In genomic region chr14:61650291-61650960, GRCm38 (mm10) we compare ENCODE assay signal across 9 mouse cellular contexts. TPM values are rescaled to one million over a fixed set of nuclear protein-coding genes. Genes with fewer than 3 reads are reported as not detected.
A peak's percentile ranks its signal among the peaks of the same experiment; 100 is the strongest.
DNase-seq lines count a peak whose midpoint lies in the region; ATAC-seq and TF ChIP-seq lines count a peak whose summit lies in the region.
"Had no signal": no experiment of that assay in that cellular context is flagged by ENCODE, and none has a peak within 500 bp of the region (broad histone marks: within the 10 kb centered on the region; RNA-seq: fewer than 3 reads in every experiment).

No protein-coding gene starts in this region.

- H3K9me3 ChIP-seq in intestine, embryonic 14.5 days (ENCODE audit: control insufficient read depth, low read length), result no peaks in the 10 kb centered on the region
- no peaks in the 10 kb centered on the region for H3K9me3 ChIP-seq in intestine, embryonic 15.5 days
- no peaks in the 10 kb centered on the region for H3K9me3 ChIP-seq in limb, embryonic 13.5 days
- no peaks in the 10 kb centered on the region for H3K9me3 ChIP-seq in neural tube, embryonic 15.5 days (replicated peaks)
- H3K9me3 ChIP-seq: embryonic facial prominence, embryonic 13.5 days had no signal

- peak; percentile 9 for TF ChIP-seq CTCF in C2C12 (IDR thresholded peaks at IDR 0.05; ENCODE audit: control insufficient read depth, insufficient read depth, insufficient read length)

- peaks cover 48% of the 10 kb centered on the region for H3K79me2 ChIP-seq in C2C12 (ENCODE audit: control insufficient read depth, insufficient read depth)

- no peak overlapping the region for H3ac ChIP-seq in C2C12 (ENCODE audit: control insufficient read depth, insufficient read length, low read depth)

- no peak overlapping the region for H3K4me2 ChIP-seq in intestine, embryonic 14.5 days (ENCODE audit: low read length)
- H3K4me2 ChIP-seq in intestine, embryonic 15.5 days (replicated peaks), result no peak overlapping the region
- H3K4me2 ChIP-seq in limb, embryonic 13.5 days (replicated peaks), result peak overlapping the region; percentile 79; the same call in 1 of the 2 replicates
- H3K4me2 ChIP-seq in neural tube, embryonic 15.5 days, result 0 out of 2 replicates have a peak overlapping the region, but pooled peaks have one; percentile 13

- H3K36me3 ChIP-seq in intestine, embryonic 14.5 days (ENCODE audit: control insufficient read depth, insufficient read depth, low read length), result no peaks in the 10 kb centered on the region; the same call in 1 of the 2 replicates
- no peaks in the 10 kb centered on the region for H3K36me3 ChIP-seq in intestine, embryonic 15.5 days
- H3K36me3 ChIP-seq in C2C12 (ENCODE audit: control insufficient read depth, insufficient read depth), result peaks cover 5% of the 10 kb centered on the region
- H3K36me3 ChIP-seq in limb, embryonic 13.5 days, result no peaks in the 10 kb centered on the region; the same call in 1 of the 2 replicates
- H3K36me3 ChIP-seq in neural tube, embryonic 15.5 days, result no peaks in the 10 kb centered on the region
- H3K36me3 ChIP-seq: embryonic facial prominence, embryonic 13.5 days had no signal

- no peak overlapping the region for H3K27ac ChIP-seq in intestine, embryonic 14.5 days (ENCODE audit: low read depth)
- no peak overlapping the region for H3K27ac ChIP-seq in intestine, embryonic 15.5 days
- H3K27ac ChIP-seq in limb, embryonic 13.5 days, result no peak overlapping the region
- no peak overlapping the region for H3K27ac ChIP-seq in neural tube, embryonic 15.5 days (replicated peaks)
- H3K27ac ChIP-seq: embryonic facial prominence, embryonic 13.5 days had no signal

- no peak overlapping the region for H3K9ac ChIP-seq in intestine, embryonic 14.5 days (ENCODE audit: low read length)
- no peak overlapping the region for H3K9ac ChIP-seq in intestine, embryonic 15.5 days
- no peak overlapping the region for H3K9ac ChIP-seq in limb, embryonic 13.5 days
- H3K9ac ChIP-seq in neural tube, embryonic 15.5 days (replicated peaks), result no peak overlapping the region
- H3K9ac ChIP-seq: embryonic facial prominence, embryonic 13.5 days had no signal

- peak; percentile 55 for DNase-seq in intestine, embryonic 14.5 days (ENCODE audit: low spot score)
- DNase-seq in adipocyte (ENCODE audit: low spot score), result peak; percentile 73
- peak; percentile 51 for DNase-seq in forelimb bud, embryonic 11.5 days (ENCODE audit: low read depth, low spot score)

- WGBS in intestine, embryonic 14.5 days, result 39% methylated on average over 9 of the region's 9 CpGs
- WGBS in intestine, embryonic 15.5 days, result 34% methylated on average over 9 of the region's 9 CpGs
- 42% methylated on average over 9 of the region's 9 CpGs for WGBS in limb, embryonic 13.5 days
- 42% methylated on average over 9 of the region's 9 CpGs for WGBS in neural tube, embryonic 15.5 days

- H3K27me3 ChIP-seq in intestine, embryonic 14.5 days (replicated peaks; ENCODE audit: control insufficient read depth, insufficient read depth, low read length), result no peaks in the 10 kb centered on the region
- no peaks in the 10 kb centered on the region for H3K27me3 ChIP-seq in intestine, embryonic 15.5 days (replicated peaks)
- no peaks in the 10 kb centered on the region for H3K27me3 ChIP-seq in C2C12 (ENCODE audit: control insufficient read depth, insufficient read depth, insufficient read length)
- no peaks in the 10 kb centered on the region for H3K27me3 ChIP-seq in limb, embryonic 13.5 days
- no peaks in the 10 kb centered on the region for H3K27me3 ChIP-seq in neural tube, embryonic 15.5 days (replicated peaks)
- H3K27me3 ChIP-seq: embryonic facial prominence, embryonic 13.5 days had no signal

- H3K4me1 ChIP-seq in intestine, embryonic 14.5 days (replicated peaks; ENCODE audit: control insufficient read depth, insufficient read depth, low read length), result peaks cover 3% of the 10 kb centered on the region; the same call in 1 of the 2 replicates
- H3K4me1 ChIP-seq in intestine, embryonic 15.5 days (replicated peaks), result no peaks in the 10 kb centered on the region
- peaks cover 17% of the 10 kb centered on the region for H3K4me1 ChIP-seq in limb, embryonic 13.5 days
- peaks cover 13% of the 10 kb centered on the region for H3K4me1 ChIP-seq in neural tube, embryonic 15.5 days

- H3K4me3 ChIP-seq in intestine, embryonic 14.5 days (ENCODE audit: low read depth, low read length), result no peak overlapping the region
- no peak overlapping the region for H3K4me3 ChIP-seq in intestine, embryonic 15.5 days (replicated peaks)
- no peak overlapping the region for H3K4me3 ChIP-seq in C2C12 (ENCODE audit: insufficient read depth, poor library complexity, severe bottlenecking)
- H3K4me3 ChIP-seq in limb, embryonic 13.5 days, result no peak overlapping the region
- H3K4me3 ChIP-seq in neural tube, embryonic 15.5 days (replicated peaks), result no peak overlapping the region
- H3K4me3 ChIP-seq: embryonic facial prominence, embryonic 13.5 days had no signal

- H3K79me3 ChIP-seq in C2C12 (ENCODE audit: low read depth), result peaks cover 30% of the 10 kb centered on the region

- no peak for ATAC-seq in intestine, embryonic 14.5 days (replicated peaks; ENCODE audit: low FRiP score, low TSS enrichment, low read depth)
- no peak for ATAC-seq in intestine, embryonic 15.5 days
- no peak for ATAC-seq in limb, embryonic 13.5 days (ENCODE audit: low FRiP score, low read depth)
- no peak for ATAC-seq in neural tube, embryonic 15.5 days (ENCODE audit: low FRiP score)
- ATAC-seq in frontal cortex, adult (ENCODE audit: low TSS enrichment), result no peak

TF ChIP-seq in C2C12, 6 proteins besides CTCF, POLR2A, EP300 and RAD21:
- TF ChIP-seq MYOG (IDR thresholded peaks at IDR 0.05; ENCODE audit: control insufficient read depth, extremely low read depth, insufficient read length) (no peak), USF1 (IDR thresholded peaks at IDR 0.05; ENCODE audit: low read depth) (no peak), MYOD1 (IDR thresholded peaks at IDR 0.05; ENCODE audit: control insufficient read depth, insufficient read length, low read depth) (no peak), MAX (IDR thresholded peaks at IDR 0.05) (no peak), FOSL1 (IDR thresholded peaks at IDR 0.05; ENCODE audit: insufficient read depth, low read length, poor library complexity, severe bottlenecking) (no peak), CEBPB (IDR thresholded peaks at IDR 0.05; ENCODE audit: low read depth) (no peak)

RNA-seq across cellular contexts. Expression of gene Kcnrg, which starts 43.2 kb away (rescaled TPM):
- polyA plus RNA-seq in intestine, embryonic 14.5 days (2014; fragmentation: Nextera tagmentation; extraction: Ambion mirVana), result 0.32 and 0.73 TPM in 2 replicates
- polyA plus RNA-seq in intestine, embryonic 15.5 days (2015; fragmentation: Nextera tagmentation; extraction: Ambion mirVana), result 0.31 and 0.73 TPM in 2 replicates
- polyA plus RNA-seq in C2C12 (2012; fragmentation: generic; extraction: Trizol), result 0.09 TPM
- polyA plus RNA-seq in limb, embryonic 13.5 days (2015; fragmentation: Nextera tagmentation; extraction: Ambion mirVana), result 1.2 and 1.7 TPM in 2 replicates
- 2.1 and 2.2 TPM in 2 replicates for polyA plus RNA-seq in neural tube, embryonic 15.5 days (2015; fragmentation: Nextera tagmentation; extraction: Ambion mirVana)

RNA-seq across cellular contexts. Expression of gene Trim13, which starts 52.4 kb away (rescaled TPM):
- polyA plus RNA-seq in intestine, embryonic 14.5 days (2014; fragmentation: Nextera tagmentation; extraction: Ambion mirVana), result 13.2 and 14.0 TPM in 2 replicates
- 8.9 and 11.3 TPM in 2 replicates for polyA plus RNA-seq in intestine, embryonic 15.5 days (2015; fragmentation: Nextera tagmentation; extraction: Ambion mirVana)
- polyA plus RNA-seq in C2C12 (2012; fragmentation: generic; extraction: Trizol), result 2.9 TPM
- 28.6 and 28.8 TPM in 2 replicates for polyA plus RNA-seq in limb, embryonic 13.5 days (2015; fragmentation: Nextera tagmentation; extraction: Ambion mirVana)
- polyA plus RNA-seq in neural tube, embryonic 15.5 days (2015; fragmentation: Nextera tagmentation; extraction: Ambion mirVana), result 38.2 and 44.8 TPM in 2 replicates

Comparison
In these comparisons a context has a peak if more than half of its experiments do, and no peak if none do; other contexts are left out.
1. H3K4me2 ChIP-seq: peak in limb, embryonic 13.5 days (single experiment) and neural tube, embryonic 15.5 days (single experiment); none in intestine, embryonic 14.5 days (single experiment) and intestine, embryonic 15.5 days (single experiment).
2. Peak in every context shown above with its lines, with median percentiles within 50 percentile points of each other: DNase-seq.